7 mouse cellular contexts compared by ENCODE assay signal in the genomic region with DNA sequence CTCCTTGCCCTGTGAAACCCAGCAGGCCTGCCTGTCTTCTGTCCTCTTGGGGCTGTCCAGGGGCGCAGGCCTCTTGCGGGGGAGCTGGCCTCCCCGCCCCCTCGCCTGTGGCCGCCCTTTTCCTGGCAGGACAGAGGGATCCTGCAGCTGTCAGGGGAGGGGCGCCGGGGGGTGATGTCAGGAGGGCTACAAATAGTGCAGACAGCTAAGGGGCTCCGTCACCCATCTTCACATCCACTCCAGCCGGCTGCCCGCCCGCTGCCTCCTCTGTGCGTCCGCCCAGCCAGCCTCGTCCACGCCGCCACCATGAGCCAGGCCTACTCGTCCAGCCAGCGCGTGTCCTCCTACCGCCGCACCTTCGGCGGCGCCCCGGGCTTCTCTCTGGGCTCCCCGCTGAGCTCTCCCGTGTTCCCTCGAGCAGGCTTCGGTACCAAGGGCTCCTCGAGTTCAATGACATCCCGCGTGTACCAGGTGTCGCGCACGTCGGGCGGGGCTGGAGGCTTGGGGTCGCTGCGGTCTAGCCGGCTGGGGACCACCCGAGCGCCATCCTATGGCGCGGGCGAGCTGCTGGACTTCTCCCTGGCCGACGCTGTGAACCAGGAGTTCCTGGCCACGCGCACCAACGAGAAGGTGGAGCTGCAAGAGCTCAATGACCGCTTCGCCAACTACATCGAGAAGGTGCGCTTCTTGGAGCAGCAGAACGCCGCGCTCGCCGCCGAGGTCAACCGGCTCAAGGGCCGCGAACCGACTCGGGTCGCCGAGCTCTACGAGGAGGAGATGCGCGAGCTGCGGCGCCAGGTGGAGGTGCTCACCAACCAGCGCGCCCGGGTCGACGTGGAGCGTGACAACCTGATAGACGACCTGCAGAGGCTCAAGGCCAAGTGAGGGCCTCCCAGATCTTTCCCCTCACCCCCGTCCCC. TPM values are rescaled to one million over a fixed set of nuclear protein-coding genes. Genes with fewer than 3 reads are reported as not detected.
DNase-seq lines count a peak whose midpoint lies in the region; ATAC-seq and TF ChIP-seq lines count a peak whose summit lies in the region.

A gene (plus strand): TSS at position 218 of the 920 bp plus-strand sequence.

- H3K27me3 ChIP-seq in intestine, postnatal 0 days (replicated peaks; ENCODE audit: control insufficient read depth, insufficient read depth, low read length), result peaks cover 21% of the 10 kb centered on the region
- H3K27me3 ChIP-seq in lung, embryonic 16.5 days (ENCODE audit: control insufficient read depth, insufficient read depth, low read depth, low read length), result peaks cover 20% of the 10 kb centered on the region
- H3K27me3 ChIP-seq in stomach, embryonic 16.5 days (ENCODE audit: control insufficient read depth, insufficient read depth, low read length), result peaks cover 23% of the 10 kb centered on the region

- ATAC-seq in intestine, postnatal 0 days, result peak; percentile 39
- peak; percentile 86 for ATAC-seq in lung, embryonic 16.5 days (ENCODE audit: low read depth)
- ATAC-seq in stomach, embryonic 16.5 days (ENCODE audit: insufficient read depth, low FRiP score), result peak; percentile 87

- H3K9ac ChIP-seq in intestine, postnatal 0 days (ENCODE audit: low read depth, low read length), result peak within 1 kb of the TSS; percentile 58
- H3K9ac ChIP-seq in lung, embryonic 16.5 days (ENCODE audit: low read length), result peak within 1 kb of the TSS; percentile 67
- peak within 1 kb of the TSS; percentile 76 for H3K9ac ChIP-seq in stomach, embryonic 16.5 days (ENCODE audit: low read length)

- H3K36me3 ChIP-seq in intestine, postnatal 0 days (ENCODE audit: control insufficient read depth, insufficient read depth), result no peaks in the 10 kb centered on the region
- H3K36me3 ChIP-seq in lung, embryonic 16.5 days (ENCODE audit: control insufficient read depth, insufficient read depth, low read length), result no peaks in the 10 kb centered on the region
- H3K36me3 ChIP-seq in stomach, embryonic 16.5 days (ENCODE audit: control insufficient read depth, insufficient read depth, low read length), result no peaks in the 10 kb centered on the region

- no peak; the same call in 1 of the 2 replicates for TF ChIP-seq CTCF in intestine, postnatal 0 days (IDR thresholded peaks at IDR 0.05; ENCODE audit: low read depth)

- H3K9me3 ChIP-seq in intestine, postnatal 0 days (ENCODE audit: control insufficient read depth), result no peaks in the 10 kb centered on the region
- no peaks in the 10 kb centered on the region for H3K9me3 ChIP-seq in lung, embryonic 16.5 days (ENCODE audit: control insufficient read depth, low read length)
- H3K9me3 ChIP-seq in stomach, embryonic 16.5 days (replicated peaks; ENCODE audit: control insufficient read depth, low read length), result no peaks in the 10 kb centered on the region

- H3K27ac ChIP-seq in intestine, postnatal 0 days (ENCODE audit: low read depth, low read length), result peak within 1 kb of the TSS; percentile 35
- H3K27ac ChIP-seq in lung, embryonic 16.5 days (ENCODE audit: low read length), result peak within 1 kb of the TSS; percentile 44
- peak within 1 kb of the TSS; percentile 82 for H3K27ac ChIP-seq in stomach, embryonic 16.5 days (ENCODE audit: low read length)

- no peaks in the 10 kb centered on the region for H3K4me1 ChIP-seq in intestine, postnatal 0 days (replicated peaks; ENCODE audit: control insufficient read depth, insufficient read depth, low read length)
- H3K4me1 ChIP-seq in lung, embryonic 16.5 days (replicated peaks; ENCODE audit: control insufficient read depth, insufficient read depth, low read length), result peaks cover 7% of the 10 kb centered on the region
- peaks cover 14% of the 10 kb centered on the region for H3K4me1 ChIP-seq in stomach, embryonic 16.5 days (ENCODE audit: control insufficient read depth, insufficient read depth, low read length)

- peak within 1 kb of the TSS; percentile 45 for H3K4me3 ChIP-seq in intestine, postnatal 0 days (ENCODE audit: low read depth, low read length)
- H3K4me3 ChIP-seq in lung, embryonic 16.5 days (ENCODE audit: low read length), result peak within 1 kb of the TSS; percentile 52
- H3K4me3 ChIP-seq in stomach, embryonic 16.5 days (replicated peaks; ENCODE audit: low read length), result peak within 1 kb of the TSS; percentile 53

- H3K4me2 ChIP-seq in intestine, postnatal 0 days (replicated peaks; ENCODE audit: low read depth), result peak within 1 kb of the TSS; percentile 72
- peak within 1 kb of the TSS; percentile 69 for H3K4me2 ChIP-seq in lung, embryonic 16.5 days (ENCODE audit: low read depth, low read length)
- H3K4me2 ChIP-seq in stomach, embryonic 16.5 days (ENCODE audit: low read depth, low read length), result peak within 1 kb of the TSS; percentile 76

- 6% methylated on average over 80 of the region's 80 CpGs for WGBS in intestine, postnatal 0 days
- WGBS in lung, embryonic 16.5 days, result 3% methylated on average over 80 of the region's 80 CpGs
- 2% methylated on average over 79 of the region's 80 CpGs for WGBS in stomach, embryonic 16.5 days

- no peak for DNase-seq in adrenal gland, adult 18-20 months (ENCODE audit: low spot score in 2 of 2)
- DNase-seq in embryo, embryonic 10 days (ENCODE audit: low spot score), result peak; percentile 61
- DNase-seq in heart, adult 11 months, result peak; percentile 99
- DNase-seq in left cerebral cortex, adult 11 months (ENCODE audit: low spot score), result no peak

RNA-seq across cellular contexts. Expression of the gene that starts here (rescaled TPM):
- 10 to 100 TPM; 15.9 to 21.3 TPM for total RNA-seq in adrenal gland, adult 18-20 months (2021)
- polyA plus RNA-seq in intestine, postnatal 0 days (2015; fragmentation: Nextera tagmentation; extraction: Ambion mirVana), result 233 and 254 TPM in 2 replicates
- 57.1 and 64.0 TPM in 2 replicates for polyA plus RNA-seq in lung, embryonic 16.5 days (2015; fragmentation: Nextera tagmentation; extraction: Ambion mirVana)
- 166 and 194 TPM in 2 replicates for polyA plus RNA-seq in stomach, embryonic 16.5 days (2015; fragmentation: Nextera tagmentation; extraction: Ambion mirVana)

Comparison
In these comparisons a context has a peak if more than half of its experiments do, and no peak if none do; other contexts are left out.
1. DNase-seq: peak in embryo, embryonic 10 days (single experiment) and heart, adult 11 months (single experiment); none in adrenal gland, adult 18-20 months (0 of 2) and left cerebral cortex, adult 11 months (single experiment).
2. Peak in every context shown above with its lines, with median percentiles within 50 percentile points of each other: ATAC-seq, H3K27ac ChIP-seq, H3K4me2 ChIP-seq, H3K4me3 ChIP-seq and H3K9ac ChIP-seq.